Mouse (Mus musculus) liver, adult 2 months (tissue): ENCODE results near the gene Gm5797.
"Not testable (repeated sequence)": the region's sequence is repeated elsewhere in the genome, so short reads cannot be mapped to it uniquely, and the experiment has no call there.

Source experiments
- CTCF ChIP-seq: fragments of 200-500 bp; IDR thresholded peaks from 2 replicates; pipeline ENCODE4 v1.5.1; 2011; ENCODE audit warnings: low read depth, low read length, control low read depth
- POLR2A ChIP-seq: fragments of 200-500 bp; IDR thresholded peaks from 2 replicates; pipeline ENCODE4 v1.6.1; 2011; ENCODE audit warnings: low read length, control low read depth; ENCODE audit not compliant: insufficient read depth; ENCODE audit errors: extremely low read depth

GRCm38 (mm10) chr14:7365034-7365433 is 32.8 kb upstream of the Gm5797 start, which contains the start of gene Gm8374:
- not testable (repeated sequence) for TF ChIP-seq POLR2A, CTCF
